Mouse (Mus musculus) MEL (cell line): ENCODE results near the gene Vars. TPM values are rescaled to one million over a fixed set of nuclear protein-coding genes. Genes with fewer than 3 reads are reported as not detected.

ENCODE experiments used
- DNase-seq: peaks from one replicate; pipeline ENCODE4 v3.0.0; 2011; ENCODE audit warnings: low read depth, low spot score
- H3K27ac ChIP-seq: 2 replicates; pipeline ENCODE4 v1.5.1; 2012; ENCODE audit warnings: low read depth, mild to moderate bottlenecking, control low read depth, low read length, moderate library complexity; ENCODE audit not compliant: control insufficient read depth
- H3K27me3 ChIP-seq, 2 experiments: fragments of 150-350 bp in 1 of 2; sonication (generic) in 1 of 2; 2 replicates each; pipeline ENCODE4 v1.6.1; 2012; ENCODE audit warnings: low read length in 2 of 2, mild to moderate bottlenecking in 2 of 2, improper control_type of control experiment in 1 of 2, moderate library complexity in 1 of 2; ENCODE audit not compliant: insufficient read depth in 2 of 2, control insufficient read depth in 1 of 2
- H3K36me3 ChIP-seq, 2 experiments: 2 replicates each; pipeline ENCODE4 v1.6.1; 2012 to 2014; ENCODE audit warnings: low read length in 2 of 2, improper control_type of control experiment in 1 of 2, inconsistent platforms in 1 of 2, mild to moderate bottlenecking in 1 of 2; ENCODE audit not compliant: insufficient read depth in 2 of 2, control insufficient read depth in 1 of 2
- H3K4me1 ChIP-seq, 2 experiments: fragments of 150-350 bp in 1 of 2; sonication (generic) in 1 of 2; 2 replicates each; pipeline ENCODE4 v1.6.1; 2012; ENCODE audit warnings: low read length in 2 of 2, improper control_type of control experiment in 1 of 2, mild to moderate bottlenecking in 1 of 2; ENCODE audit not compliant: insufficient read depth in 2 of 2, control insufficient read depth in 1 of 2
- H3K4me3 ChIP-seq, 2 experiments: fragments of 150-350 bp in 1 of 2; sonication (generic) in 1 of 2; 2 replicates each; pipeline ENCODE4 v1.5.1; 2012; ENCODE audit warnings: low read depth in 2 of 2, low read length in 2 of 2, mild to moderate bottlenecking in 2 of 2, moderate library complexity in 2 of 2, control low read depth in 1 of 2, improper control_type of control experiment in 1 of 2; ENCODE audit not compliant: control insufficient read depth in 1 of 2, insufficient read depth in 1 of 2
- H3K79me2 ChIP-seq: 2 replicates; pipeline ENCODE4 v1.6.1; 2012; ENCODE audit warnings: mild to moderate bottlenecking, low read length, moderate library complexity; ENCODE audit not compliant: control insufficient read depth, poor library complexity, insufficient read depth
- H3K9ac ChIP-seq: 2 replicates; pipeline ENCODE4 v1.6.1; 2012; ENCODE audit warnings: low read depth, mild to moderate bottlenecking, control low read depth, low read length, moderate library complexity; ENCODE audit not compliant: control insufficient read depth, poor library complexity, severe bottlenecking
- H3K9me3 ChIP-seq: fragments of 150-350 bp; sonication (generic); replicated peaks from 2 replicates; pipeline ENCODE4 v1.6.1; 2012; ENCODE audit warnings: mild to moderate bottlenecking, low read length, improper control_type of control experiment, moderate library complexity; ENCODE audit not compliant: insufficient read depth
- CHD1 ChIP-seq: IDR thresholded peaks from 2 replicates; pipeline ENCODE4 v1.6.1; 2012; ENCODE audit warnings: low read depth, mild to moderate bottlenecking, inconsistent platforms, low read length, improper control_type of control experiment
- E2F4 ChIP-seq: IDR thresholded peaks from 2 replicates; pipeline ENCODE4 v1.6.1; 2011; ENCODE audit warnings: low read depth, low read length, improper control_type of control experiment, borderline replicate concordance
- ELF1 ChIP-seq: IDR thresholded peaks from 2 replicates; pipeline ENCODE4 v1.6.1; 2014; ENCODE audit warnings: low read depth, mild to moderate bottlenecking, inconsistent platforms, low read length, improper control_type of control experiment, moderate library complexity
- ETS1 ChIP-seq: IDR thresholded peaks from 2 replicates; pipeline ENCODE4 v1.6.1; 2012; ENCODE audit warnings: low read depth, mild to moderate bottlenecking, inconsistent platforms, low read length, improper control_type of control experiment, moderate library complexity
- HCFC1 ChIP-seq: IDR thresholded peaks from 2 replicates; pipeline ENCODE4 v1.6.1; 2012; ENCODE audit warnings: low read depth, mild to moderate bottlenecking, inconsistent platforms, low read length, improper control_type of control experiment, moderate library complexity
- KAT2A ChIP-seq: conservative IDR thresholded peaks from 2 replicates; pipeline ENCODE4 v1.6.1; 2012; ENCODE audit warnings: low read depth, low read length, improper control_type of control experiment, inconsistent platforms
- MAX ChIP-seq: IDR thresholded peaks from 2 replicates; pipeline ENCODE4 v1.6.1; 2011; ENCODE audit warnings: low read length, improper control_type of control experiment
- MAZ ChIP-seq: IDR thresholded peaks from 2 replicates; pipeline ENCODE4 v1.6.1; 2012; ENCODE audit warnings: low read depth, mild to moderate bottlenecking, inconsistent platforms, low read length, improper control_type of control experiment
- MXI1 ChIP-seq: IDR thresholded peaks from 2 replicates; pipeline ENCODE4 v1.6.1; 2011; ENCODE audit warnings: mild to moderate bottlenecking, low read depth, low read length, improper control_type of control experiment
- MYB ChIP-seq: IDR thresholded peaks from 2 replicates; pipeline ENCODE4 v1.6.1; 2011; ENCODE audit warnings: mild to moderate bottlenecking, low read depth, low read length, improper control_type of control experiment
- MYC ChIP-seq: IDR thresholded peaks from 2 replicates; pipeline ENCODE4 v1.6.1; 2011; ENCODE audit warnings: low read depth, mild to moderate bottlenecking, low read length, improper control_type of control experiment, moderate library complexity
- NELFE ChIP-seq: IDR thresholded peaks from 2 replicates; pipeline ENCODE4 v1.6.1; 2011; ENCODE audit warnings: low read depth, low read length, improper control_type of control experiment
- NRF1 ChIP-seq: IDR thresholded peaks from 2 replicates; pipeline ENCODE4 v1.6.1; 2014; ENCODE audit warnings: low read depth, mild to moderate bottlenecking, inconsistent platforms, low read length, improper control_type of control experiment, moderate library complexity; ENCODE audit not compliant: poor library complexity, insufficient read depth, severe bottlenecking
- POLR2A ChIP-seq, 2 experiments: IDR thresholded peaks; 2 replicates each; pipeline ENCODE4 v1.6.1; 2011 to 2012; ENCODE audit warnings: low read length in 2 of 2, mild to moderate bottlenecking in 2 of 2, control low read depth in 1 of 2, improper control_type of control experiment in 1 of 2, low read depth in 1 of 2, moderate library complexity in 1 of 2; ENCODE audit not compliant: control insufficient read depth in 1 of 2, insufficient read depth in 1 of 2, poor library complexity in 1 of 2
- POLR2AphosphoS2 ChIP-seq: IDR thresholded peaks from 2 replicates; pipeline ENCODE4 v1.6.1; 2011; ENCODE audit warnings: low read length, improper control_type of control experiment
- POLR2AphosphoS5 ChIP-seq: IDR thresholded peaks from 2 replicates; pipeline ENCODE4 v1.6.1; 2012; ENCODE audit warnings: low read depth, borderline replicate concordance, mild to moderate bottlenecking, inconsistent platforms, low read length, moderate library complexity, mixed read lengths
- SIN3A ChIP-seq: IDR thresholded peaks from 2 replicates; pipeline ENCODE4 v1.6.1; 2012; ENCODE audit warnings: low read length, improper control_type of control experiment, inconsistent platforms
- TBP ChIP-seq: IDR thresholded peaks from 2 replicates; pipeline ENCODE4 v1.8.0; 2011; ENCODE audit warnings: low read depth, low read length, improper control_type of control experiment
- TCF12 ChIP-seq: IDR thresholded peaks from 2 replicates; pipeline ENCODE4 v1.6.1; 2014; ENCODE audit warnings: low read depth, mild to moderate bottlenecking, inconsistent platforms, low read length, improper control_type of control experiment, moderate library complexity
- ZC3H11A ChIP-seq: IDR thresholded peaks from 2 replicates; pipeline ENCODE4 v1.6.1; 2012; ENCODE audit warnings: low read depth, mild to moderate bottlenecking, inconsistent platforms, low read length, improper control_type of control experiment
- ZMIZ1 ChIP-seq: IDR thresholded peaks from 2 replicates; pipeline ENCODE4 v1.6.1; 2012; ENCODE audit warnings: low read depth, mild to moderate bottlenecking, inconsistent platforms, low read length, improper control_type of control experiment, moderate library complexity
- ZNF384 ChIP-seq: IDR thresholded peaks from 2 replicates; pipeline ENCODE4 v1.6.1; 2012; ENCODE audit warnings: low read depth, mild to moderate bottlenecking, inconsistent platforms, low read length, improper control_type of control experiment
- polyA plus RNA-seq, 2 experiments: library from polyadenylated mRNA; stranded (reverse) in 1 of 2; unstranded in 1 of 2; fragments of >175 nt in 1 of 2; fragments of >200 nt in 1 of 2; gene quantifications; 2 replicates each; pipeline versions ENCODE4 v1.2.1 to v1.2.4; 2012; ENCODE audit warnings: low replicate concordance in 2 of 2, low read depth in 1 of 2; ENCODE audit not compliant: insufficient read length in 2 of 2, insufficient read depth in 1 of 2, missing spikeins in 1 of 2
- total RNA-seq: library from RNA; depleted of rRNA; stranded (reverse); fragments of 300-350 nt; gene quantifications from 2 replicates; pipeline ENCODE4 v1.2.3, GENCODE M21; 2012

Gene Vars
- total and polyA plus RNA-seq, 3 experiments, result 149 to 251 TPM; not detected in 1

DNA sequence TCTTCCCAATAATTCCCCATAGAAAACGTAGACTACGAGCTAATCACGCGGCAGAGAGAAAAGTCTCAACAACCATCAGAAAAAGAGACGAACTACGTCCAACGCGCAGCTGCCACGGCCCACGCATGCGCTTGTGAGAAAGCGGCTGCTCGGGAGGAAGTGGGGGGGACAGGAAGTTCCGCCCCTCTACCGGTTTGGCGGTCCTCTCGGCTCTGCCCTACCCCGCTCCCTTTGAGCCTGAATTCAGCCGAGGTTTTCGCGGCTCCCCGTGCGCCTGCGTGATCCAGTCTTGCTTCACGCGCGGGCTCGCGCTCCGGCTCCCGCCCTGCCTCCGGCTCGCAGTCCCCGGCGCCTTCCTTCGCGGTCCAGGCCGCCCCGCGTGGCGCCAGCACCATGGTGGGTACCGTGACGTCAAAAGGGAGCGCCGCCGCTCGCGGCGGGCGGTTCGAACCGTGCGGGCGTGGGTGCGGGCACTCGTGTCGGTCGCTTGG is 19.1 kb upstream of the Vars start, which contains the start of gene Lsm2:
Lsm2 (plus strand) TSS at position 173 of the 491 bp plus-strand sequence.
- Histone ChIP-seq H3K36me3 (peaks cover 0 to 6% of the 10 kb centered on the region in 2 experiments; a peak in 2 of 4 replicates), H3K4me1 (no peaks in the 10 kb centered on the region; a peak in 1 of 4 replicates)
- TF ChIP-seq CHD1 (no peak), ELF1 (peak; percentile 81), POLR2AphosphoS5 (no peak), ETS1 (peak; percentile 19; the same call in 1 of the 2 replicates), ZMIZ1 (0 out of 2 replicates have a peak, but pooled peaks have one; percentile 32), MAX (peak; percentile 81), MYC (peak; percentile 88), POLR2AphosphoS2 (peak; percentile 77; the same call in 1 of the 2 replicates), ZNF384 (no peak), MAZ (0 out of 2 replicates have a peak, but pooled peaks have one; percentile 38), TCF12 (no peak), NELFE (peak; percentile 65), MYB (no peak), NRF1 (peak; percentile 94), SIN3A (peak; percentile 82; the same call in 1 of the 2 replicates), KAT2A (peak; percentile 35; the same call in 1 of the 2 replicates), ZC3H11A (no peak), E2F4 (0 out of 2 replicates have a peak, but pooled peaks have one; percentile 49), MXI1 (peak; percentile 89), POLR2A (IDR thresholded peaks at IDR 0.05; ENCODE audit: control insufficient read depth in 1 of 2, insufficient read depth in 1 of 2, low read depth in 1 of 2, low read length in 2 of 2, poor library complexity in 1 of 2) (peak; percentile 60 to 76; a peak in 3 of 4 replicates), HCFC1 (peak; percentile 80), TBP (0 out of 2 replicates have a peak, but pooled peaks have one; percentile 75)

More for the DNA sequence above, 19.1 kb upstream of the Vars start, which contains the start of gene Lsm2:
- no peaks in the 10 kb centered on the region for H3K9me3 ChIP-seq
- no peaks in the 10 kb centered on the region for H3K27me3 ChIP-seq
- peak within 1 kb of the TSS; percentile 99 for H3K9ac ChIP-seq
- H3K27ac ChIP-seq, result peak within 1 kb of the TSS; percentile 94
- DNase-seq, result peak; percentile 90
- peak within 1 kb of the TSS; percentile 88 to 89 for H3K4me3 ChIP-seq
- peaks cover 30% of the 10 kb centered on the region for H3K79me2 ChIP-seq
